Mouse (Mus musculus): ENCODE measurements around the gene Slc11a2.

Gene Slc11a2

GRCm38 (mm10) chr15:100424396-100425122 lies at the start of gene Slc11a2:
Gene Slc11a2 (minus strand): TSS chr15:100425072.
- DNase-seq: peak; percentile 42

- DNase-seq: no peak
Observed at GRCm38 (mm10) chr15:100473926-100474503, 49.1 kb upstream of the Slc11a2 start.

GRCm38 (mm10) chr15:100470037-100470436 lies 45.2 kb upstream of the Slc11a2 start:
- no peak for DNase-seq

- no peak for DNase-seq
Observed at GRCm38 (mm10) chr15:100469189-100469545, 44.3 kb upstream of the Slc11a2 start.

GRCm38 (mm10) chr15:100468295-100469188 lies 43.7 kb upstream of the Slc11a2 start, which contains the start of gene Letmd1:
Gene Letmd1 (plus strand): TSS chr15:100469023.
- peak; percentile 89 for DNase-seq

- no peak for DNase-seq
Observed at GRCm38 (mm10) chr15:100467738-100468137, 42.9 kb upstream of the Slc11a2 start.

- no peak for DNase-seq
Observed at GRCm38 (mm10) chr15:100465432-100465831, 40.6 kb upstream of the Slc11a2 start.

- peak; percentile 89 for DNase-seq
Observed at GRCm38 (mm10) chr15:100463712-100464111, 38.8 kb upstream of the Slc11a2 start.

- no peak for DNase-seq
Observed at GRCm38 (mm10) chr15:100462086-100462485, 37.2 kb upstream of the Slc11a2 start.

GRCm38 (mm10) chr15:100461646-100462045 lies 36.8 kb upstream of the Slc11a2 start:
- no peak for DNase-seq

GRCm38 (mm10) chr15:100460942-100461341 lies 36.1 kb upstream of the Slc11a2 start:
- DNase-seq: peak; percentile 68

- DNase-seq: peak; percentile 78
Observed at GRCm38 (mm10) chr15:100458055-100458454, 33.2 kb upstream of the Slc11a2 start.

- DNase-seq: peak; percentile 74
Observed at GRCm38 (mm10) chr15:100457340-100457739, 32.5 kb upstream of the Slc11a2 start.

- DNase-seq: no peak
Observed at GRCm38 (mm10) chr15:100456356-100456991, 31.6 kb upstream of the Slc11a2 start.

GRCm38 (mm10) chr15:100452486-100452885 lies 27.6 kb upstream of the Slc11a2 start:
- no peak for DNase-seq

GRCm38 (mm10) chr15:100451245-100451644 lies 26.4 kb upstream of the Slc11a2 start:
- peak; percentile 46 for DNase-seq

- DNase-seq: no peak
Observed at GRCm38 (mm10) chr15:100449495-100449894, 24.6 kb upstream of the Slc11a2 start.

GRCm38 (mm10) chr15:100448572-100448971 lies 23.7 kb upstream of the Slc11a2 start:
- DNase-seq: no peak

GRCm38 (mm10) chr15:100446887-100447286 lies 22.0 kb upstream of the Slc11a2 start:
- peak; percentile 18 for DNase-seq

GRCm38 (mm10) chr15:100443126-100443922 lies 18.5 kb upstream of the Slc11a2 start:
- peak; percentile 94 for DNase-seq

- no peak for DNase-seq
Observed at GRCm38 (mm10) chr15:100436518-100436917, 11.6 kb upstream of the Slc11a2 start.

- peak; percentile 45 for DNase-seq
Observed at GRCm38 (mm10) chr15:100436112-100436511, 11.2 kb upstream of the Slc11a2 start.

Measured in lung, postnatal 36 days (tissue).